Mouse (Mus musculus) ovary, adult 18-20 months (tissue): ENCODE measurements around the gene Lactbl1.

ENCODE experiments used
- DNase-seq: peaks from one replicate; pipeline ENCODE4 v3.0.0; 2022; ENCODE audit warnings: low spot score, mixed read lengths

Lactbl1 gene

GRCm38 (mm10) chr4:136684485-136684884 lies 62.1 kb downstream of the Lactbl1 start:
- no peak for DNase-seq

GRCm38 (mm10) chr4:136685431-136685869 lies 63.0 kb downstream of the Lactbl1 start:
- no peak for DNase-seq

DNA sequence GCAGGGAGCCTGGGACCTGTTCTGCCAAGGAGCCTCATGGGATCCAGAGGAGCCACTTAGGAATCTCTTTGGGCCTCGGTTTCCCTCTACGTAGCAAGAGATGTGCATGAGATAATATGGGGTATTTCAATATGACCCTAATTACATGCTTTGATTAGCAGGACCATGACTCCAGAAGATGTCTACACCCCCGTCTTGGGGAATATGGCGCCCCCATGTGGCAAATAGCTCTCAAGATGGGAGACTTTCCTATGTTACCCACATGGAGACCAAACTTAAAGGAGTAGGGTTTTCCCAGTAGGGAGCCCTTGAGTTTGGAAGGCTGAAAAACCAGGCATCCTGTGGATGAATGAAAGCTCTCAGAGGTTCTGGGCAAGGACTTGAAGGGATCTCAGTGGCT lies 65.7 kb downstream of the Lactbl1 start:
- no peak for DNase-seq
